Mouse (Mus musculus) forebrain, postnatal 0 days (tissue): ENCODE measurements at regions not wholly inside any gene's neighbourhood (a gene's known extent, or its start where the extent isn't known, plus 50 kb on each side); places are given as distances from the start of the nearest gene placed in this dataset.

Source experiments
- ATAC-seq: fragments of 200-750 bp; cut with Nextera tagmentation; 2 replicates; pipeline ENCODE4 v1.8.0; 2017; ENCODE audit warnings: mild to moderate bottlenecking, moderate library complexity
- DNase-seq: peaks from one replicate; pipeline ENCODE4 v3.0.0-alpha.2; 2015
- H3K27ac ChIP-seq: fragments of 300-500 bp; sonication (generic); 2 replicates; pipeline ENCODE4 v1.5.1; 2014; ENCODE audit warnings: low read depth, mild to moderate bottlenecking, antibody characterized with exemption, low read length, moderate library complexity, mixed read lengths
- H3K27me3 ChIP-seq: fragments of 300-500 bp; sonication (generic); 2 replicates; pipeline ENCODE4 v1.6.1; 2014; ENCODE audit warnings: mild to moderate bottlenecking, low read length, mixed read lengths; ENCODE audit not compliant: insufficient read depth
- H3K36me3 ChIP-seq: fragments of 300-500 bp; sonication (generic); 2 replicates; pipeline ENCODE4 v1.6.1; 2014; ENCODE audit warnings: mild to moderate bottlenecking, moderate library complexity; ENCODE audit not compliant: insufficient read depth
- H3K4me1 ChIP-seq: fragments of 300-500 bp; sonication (generic); 2 replicates; pipeline ENCODE4 v1.6.1; 2014; ENCODE audit warnings: antibody characterized with exemption; ENCODE audit not compliant: insufficient read depth
- H3K4me2 ChIP-seq: fragments of 300-500 bp; sonication (generic); 2 replicates; pipeline ENCODE4 v1.6.1; 2014; ENCODE audit warnings: low read depth, mild to moderate bottlenecking, moderate library complexity
- H3K4me3 ChIP-seq: fragments of 300-500 bp; sonication (generic); 2 replicates; pipeline ENCODE4 v1.5.1; 2014; ENCODE audit warnings: low read depth, low read length, mixed read lengths
- H3K9ac ChIP-seq: fragments of 300-500 bp; sonication (generic); 2 replicates; pipeline ENCODE4 v1.6.1; 2014; ENCODE audit warnings: mild to moderate bottlenecking
- H3K9me3 ChIP-seq: fragments of 300-500 bp; sonication (generic); 2 replicates; pipeline ENCODE4 v1.6.1; 2016; ENCODE audit warnings: low read length
- CTCF ChIP-seq: sonication (generic); IDR thresholded peaks from 2 replicates; pipeline ENCODE4 v1.5.1; 2016; ENCODE audit warnings: antibody characterized with exemption, control low read depth, low read depth
- WGBS: fragments of 180-500 bp; shearing (Covaris S2); extraction: QIAGEN DNeasy Blood & Tissue Kit; methylation state at CpG from one replicate; pipeline ENCODE4 v1.1.7; 2014; 5-methylcytosine and 5-hydroxymethylcytosine counted together

GRCm38 (mm10) chr1:23207024-23207423 is 105.0 kb upstream of the 4933415F23Rik start:
- 35% methylated on average over 4 of the region's 4 CpGs for WGBS
- TF ChIP-seq CTCF, result no peak
- Histone ChIP-seq H3K27ac (no peak overlapping the region), H3K9me3 (no peaks in the 10 kb centered on the region), H3K4me2 (no peak overlapping the region), H3K9ac (no peak overlapping the region), H3K27me3 (no peaks in the 10 kb centered on the region), H3K4me1 (no peaks in the 10 kb centered on the region), H3K4me3 (no peak overlapping the region), H3K36me3 (no peaks in the 10 kb centered on the region)
- no peak for DNase-seq
- peak; percentile 32; the same call in 1 of the 2 replicates for ATAC-seq

GRCm38 (mm10) chr1:23202511-23203435 is 100.7 kb upstream of the 4933415F23Rik start:
- TF ChIP-seq CTCF, result no peak
- Histone ChIP-seq H3K9ac (no peak overlapping the region), H3K4me3 (no peak overlapping the region), H3K36me3 (no peaks in the 10 kb centered on the region), H3K4me1 (no peaks in the 10 kb centered on the region), H3K9me3 (no peaks in the 10 kb centered on the region), H3K4me2 (no peak overlapping the region), H3K27ac (no peak overlapping the region; the same call in 1 of the 2 replicates), H3K27me3 (no peaks in the 10 kb centered on the region)
- DNase-seq, result no peak
- ATAC-seq, result peak; percentile 43; the same call in 1 of the 2 replicates
- WGBS, result 37% methylated on average over 5 of the region's 5 CpGs

- 62% methylated on average over 4 of the region's 4 CpGs for WGBS
- ATAC-seq (no peak), DNase-seq (no peak)
- H3K4me3 ChIP-seq, result no peak overlapping the region
- H3K4me2 ChIP-seq, result no peak overlapping the region
- no peaks in the 10 kb centered on the region for H3K9me3 ChIP-seq
- H3K9ac ChIP-seq, result no peak overlapping the region
- H3K36me3 ChIP-seq, result no peaks in the 10 kb centered on the region
- TF ChIP-seq CTCF, result no peak
- H3K27me3 ChIP-seq, result no peaks in the 10 kb centered on the region
- H3K27ac ChIP-seq, result no peak overlapping the region
- H3K4me1 ChIP-seq, result no peaks in the 10 kb centered on the region
Observed at GRCm38 (mm10) chr1:23200460-23200859, 98.4 kb upstream of the 4933415F23Rik start.

GRCm38 (mm10) chr1:23190316-23191005 is 88.4 kb upstream of the 4933415F23Rik start:
- no peak overlapping the region for H3K9ac ChIP-seq
- H3K27me3 ChIP-seq, result no peaks in the 10 kb centered on the region
- WGBS, result 88% methylated on average over 3 of the region's 3 CpGs

GRCm38 (mm10) chr1:23189790-23190189 is 87.7 kb upstream of the 4933415F23Rik start:
- no peak overlapping the region for H3K27ac ChIP-seq
- WGBS, result 93% methylated on average over 4 of the region's 4 CpGs
- no peaks in the 10 kb centered on the region for H3K36me3 ChIP-seq
- H3K4me3 ChIP-seq, result no peak overlapping the region
- no peaks in the 10 kb centered on the region for H3K4me1 ChIP-seq
- no peak overlapping the region for H3K4me2 ChIP-seq
- ATAC-seq (no peak), DNase-seq (no peak)
- H3K9ac ChIP-seq, result no peak overlapping the region
- no peak for TF ChIP-seq CTCF
- no peaks in the 10 kb centered on the region for H3K27me3 ChIP-seq
- H3K9me3 ChIP-seq, result no peaks in the 10 kb centered on the region

More at GRCm38 (mm10) chr1:23190316-23191005, 88.4 kb upstream of the 4933415F23Rik start:
- no peak overlapping the region for H3K4me2 ChIP-seq
- DNase-seq (no peak), ATAC-seq (no peak)
- H3K27ac ChIP-seq, result no peak overlapping the region
- no peaks in the 10 kb centered on the region for H3K36me3 ChIP-seq
- TF ChIP-seq CTCF, result no peak
- H3K9me3 ChIP-seq, result no peaks in the 10 kb centered on the region
- no peaks in the 10 kb centered on the region for H3K4me1 ChIP-seq
- no peak overlapping the region for H3K4me3 ChIP-seq

GRCm38 (mm10) chr1:23188216-23188615 is 86.2 kb upstream of the 4933415F23Rik start:
- H3K36me3 ChIP-seq, result no peaks in the 10 kb centered on the region
- H3K27me3 ChIP-seq, result no peaks in the 10 kb centered on the region
- DNase-seq (no peak), ATAC-seq (no peak)
- H3K4me1 ChIP-seq, result no peaks in the 10 kb centered on the region
- no peak overlapping the region for H3K4me2 ChIP-seq
- 73% methylated on average over 5 of the region's 5 CpGs for WGBS
- no peak overlapping the region for H3K4me3 ChIP-seq
- no peak overlapping the region for H3K9ac ChIP-seq
- no peaks in the 10 kb centered on the region for H3K9me3 ChIP-seq
- H3K27ac ChIP-seq, result no peak overlapping the region
- TF ChIP-seq CTCF, result no peak
